In the genomic region with DNA sequence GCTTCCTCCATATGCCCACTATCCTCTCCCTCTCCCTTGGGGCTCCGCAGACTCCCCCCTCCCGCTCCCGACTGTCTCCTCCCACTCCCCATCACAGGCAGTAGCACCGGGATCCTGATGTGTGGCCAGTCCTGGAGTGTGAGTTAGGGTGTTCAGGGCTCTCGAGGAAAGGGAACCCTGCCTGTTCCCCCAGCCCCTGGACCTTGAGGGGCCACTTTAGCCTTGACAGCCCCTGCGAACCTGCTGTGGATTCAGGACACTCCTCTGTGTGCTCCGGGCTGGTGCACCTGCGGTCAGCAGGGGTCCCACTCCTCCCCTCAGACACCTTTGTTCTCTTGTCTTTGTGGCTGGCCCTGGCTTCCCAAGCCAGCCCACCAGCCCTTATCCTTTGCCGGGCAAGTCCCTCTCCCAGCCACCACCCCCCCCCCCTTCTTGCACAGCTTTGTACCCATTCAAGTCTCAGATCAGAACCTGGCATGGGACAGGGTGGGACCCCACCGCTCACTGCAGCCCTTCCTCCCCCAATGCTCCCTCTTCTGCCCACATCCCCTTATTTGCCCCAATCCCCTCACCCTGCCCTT, we compare ENCODE assay signal across 11 mouse cellular contexts. TPM values are rescaled to one million over a fixed set of nuclear protein-coding genes. Genes with fewer than 3 reads are reported as not detected.
A peak's percentile ranks its signal among the peaks of the same experiment; 100 is the strongest.
DNase-seq lines count a peak whose midpoint lies in the region; ATAC-seq lines count a peak whose summit lies in the region.
"Had no signal": no experiment of that assay in that cellular context is flagged by ENCODE, and none has a peak within 500 bp of the region (broad histone marks: within the 10 kb centered on the region; RNA-seq: fewer than 3 reads in every experiment).

No protein-coding gene starts in this region.

- peaks cover 8% of the 10 kb centered on the region; the same call in 1 of the 2 replicates for H3K4me1 ChIP-seq in kidney, embryonic 16.5 days (ENCODE audit: insufficient read depth, low read length)
- H3K4me1 ChIP-seq in forebrain, embryonic 13.5 days = peaks cover 56% of the 10 kb centered on the region
- H3K4me1 ChIP-seq in liver, embryonic 12.5 days = peaks cover 7% of the 10 kb centered on the region; the same call in 1 of the 2 replicates

- H3K27me3 ChIP-seq in kidney, embryonic 16.5 days (ENCODE audit: insufficient read depth, low read length) = peaks cover 41% of the 10 kb centered on the region
- H3K27me3 ChIP-seq in forebrain, embryonic 13.5 days = peaks cover 56% of the 10 kb centered on the region
- peaks cover 70% of the 10 kb centered on the region for H3K27me3 ChIP-seq in liver, embryonic 12.5 days (replicated peaks)

- H3K27ac ChIP-seq in kidney, embryonic 16.5 days (ENCODE audit: low read length) = no peak overlapping the region
- H3K27ac ChIP-seq in forebrain, embryonic 13.5 days = peak overlapping the region; percentile 91
- H3K27ac ChIP-seq in liver, embryonic 12.5 days = no peak overlapping the region

- peak overlapping the region; percentile 66 for H3K4me2 ChIP-seq in kidney, embryonic 16.5 days (replicated peaks; ENCODE audit: low read depth, low read length)
- peak overlapping the region; percentile 69 for H3K4me2 ChIP-seq in forebrain, embryonic 13.5 days
- peak overlapping the region; percentile 44 for H3K4me2 ChIP-seq in liver, embryonic 12.5 days

- H3K36me3 ChIP-seq in kidney, embryonic 16.5 days (ENCODE audit: insufficient read depth, low read length) = no peaks in the 10 kb centered on the region
- peaks cover 21% of the 10 kb centered on the region for H3K36me3 ChIP-seq in forebrain, embryonic 13.5 days (ENCODE audit: poor library complexity, severe bottlenecking)
- no peaks in the 10 kb centered on the region for H3K36me3 ChIP-seq in liver, embryonic 12.5 days

- DNase-seq in kidney, adult 8-10 months = no peak
- DNase-seq in retina, postnatal 1 day = peak; percentile 50
- no peak for DNase-seq in left cerebral cortex, adult 18-20 months (ENCODE audit: low spot score in 2 of 2)
- DNase-seq in right cerebral cortex, postnatal 4 days = no peak
- DNase-seq in urinary bladder, postnatal 14 days (ENCODE audit: low spot score) = no peak
- DNase-seq: cerebellum, adult 9-11 months; thymus, postnatal 25 days had no signal

- peak overlapping the region; percentile 43 for H3K4me3 ChIP-seq in kidney, embryonic 16.5 days (ENCODE audit: low read length)
- H3K4me3 ChIP-seq in forebrain, embryonic 13.5 days = peak overlapping the region; percentile 67
- no peak overlapping the region for H3K4me3 ChIP-seq in liver, embryonic 12.5 days

- H3K9ac ChIP-seq in kidney, embryonic 16.5 days (replicated peaks; ENCODE audit: low read length) = peak overlapping the region; percentile 51; the same call in 1 of the 2 replicates
- H3K9ac ChIP-seq in forebrain, embryonic 13.5 days = peak overlapping the region; percentile 92
- H3K9ac ChIP-seq in liver, embryonic 12.5 days = no peak overlapping the region

- ATAC-seq in kidney, embryonic 16.5 days (ENCODE audit: low FRiP score, low TSS enrichment) = peak; percentile 67
- ATAC-seq in forebrain, embryonic 13.5 days = peak; percentile 59
- ATAC-seq in liver, embryonic 12.5 days = no peak
- ATAC-seq: inflammation-experienced regulatory T-cells, adult 6 months had no signal

- no peaks in the 10 kb centered on the region for H3K9me3 ChIP-seq in kidney, embryonic 16.5 days (ENCODE audit: low read length)
- H3K9me3 ChIP-seq in forebrain, embryonic 13.5 days (replicated peaks) = no peaks in the 10 kb centered on the region
- H3K9me3 ChIP-seq in liver, embryonic 12.5 days (replicated peaks) = no peaks in the 10 kb centered on the region

- WGBS in kidney, embryonic 16.5 days = 4% methylated on average over 10 of the region's 10 CpGs
- 2% methylated on average over 10 of the region's 10 CpGs for WGBS in forebrain, embryonic 13.5 days
- WGBS in liver, embryonic 12.5 days (ENCODE audit: insufficient replicate concordance) = 6% methylated on average over 10 of the region's 10 CpGs

RNA-seq across cellular contexts. Expression of a gene that starts 10.0 kb away (rescaled TPM):
- polyA plus RNA-seq in kidney, embryonic 16.5 days (2015; fragmentation: Nextera tagmentation; extraction: Ambion mirVana) = 14.7 and 17.1 TPM in 2 replicates
- 6.4 and 7.9 TPM in 2 replicates for polyA plus RNA-seq in forebrain, embryonic 13.5 days (2015; fragmentation: Nextera tagmentation; extraction: Ambion mirVana)
- 14.1 and 15.7 TPM in 2 replicates for polyA plus RNA-seq in liver, embryonic 12.5 days (2016; fragmentation: Nextera tagmentation; extraction: Ambion mirVana)
- total RNA-seq in left cerebral cortex, adult 18-20 months (2021) = 1 to 10 TPM; 3.6 to 3.8 TPM

RNA-seq across cellular contexts. Expression of a gene that starts 22.8 kb away (rescaled TPM):
- polyA plus RNA-seq in kidney, embryonic 16.5 days (2015; fragmentation: Nextera tagmentation; extraction: Ambion mirVana) = 20.7 and 20.8 TPM in 2 replicates
- polyA plus RNA-seq in forebrain, embryonic 13.5 days (2015; fragmentation: Nextera tagmentation; extraction: Ambion mirVana) = 33.8 and 40.1 TPM in 2 replicates
- polyA plus RNA-seq in liver, embryonic 12.5 days (2016; fragmentation: Nextera tagmentation; extraction: Ambion mirVana) = 11.5 and 11.8 TPM in 2 replicates
- total RNA-seq in left cerebral cortex, adult 18-20 months (2021) = 100 to 1,000 TPM; 128 to 136 TPM

RNA-seq across cellular contexts. Expression of a gene that starts 51.4 kb away (rescaled TPM):
- polyA plus RNA-seq in kidney, embryonic 16.5 days (2015; fragmentation: Nextera tagmentation; extraction: Ambion mirVana) = 0.48 and 0.75 TPM in 2 replicates
- polyA plus RNA-seq in forebrain, embryonic 13.5 days (2015; fragmentation: Nextera tagmentation; extraction: Ambion mirVana) = 0.49 and 0.50 TPM in 2 replicates
- polyA plus RNA-seq in liver, embryonic 12.5 days (2016; fragmentation: Nextera tagmentation; extraction: Ambion mirVana) = 0.01 and 0.05 TPM in 2 replicates
- 1 to 10 TPM in 1 of 2 experiments, under 1 TPM in 1; 0.72 to 1.5 TPM for total RNA-seq in left cerebral cortex, adult 18-20 months (2021)
- polyA plus RNA-seq: inflammation-experienced regulatory T-cells, adult 6 months had no signal

RNA-seq across cellular contexts. Expression of a gene that starts 51.6 kb away (rescaled TPM):
- polyA plus RNA-seq in kidney, embryonic 16.5 days (2015; fragmentation: Nextera tagmentation; extraction: Ambion mirVana) = 56.8 and 58.8 TPM in 2 replicates
- 19.5 and 20.1 TPM in 2 replicates for polyA plus RNA-seq in forebrain, embryonic 13.5 days (2015; fragmentation: Nextera tagmentation; extraction: Ambion mirVana)
- 17.0 and 17.8 TPM in 2 replicates for polyA plus RNA-seq in liver, embryonic 12.5 days (2016; fragmentation: Nextera tagmentation; extraction: Ambion mirVana)
- total RNA-seq in left cerebral cortex, adult 18-20 months (2021) = 10 to 100 TPM; 19.0 to 22.3 TPM

RNA-seq across cellular contexts. Expression of a gene that starts 55.0 kb away (rescaled TPM):
- 72.7 and 75.5 TPM in 2 replicates for polyA plus RNA-seq in kidney, embryonic 16.5 days (2015; fragmentation: Nextera tagmentation; extraction: Ambion mirVana)
- polyA plus RNA-seq in forebrain, embryonic 13.5 days (2015; fragmentation: Nextera tagmentation; extraction: Ambion mirVana) = 48.0 and 51.7 TPM in 2 replicates
- 34.7 and 35.9 TPM in 2 replicates for polyA plus RNA-seq in liver, embryonic 12.5 days (2016; fragmentation: Nextera tagmentation; extraction: Ambion mirVana)
- 10 to 100 TPM; 50.9 to 60.8 TPM for total RNA-seq in left cerebral cortex, adult 18-20 months (2021)
